Mouse (Mus musculus) liver, adult (tissue): ENCODE data around the gene Glb1l.

ENCODE experiments used
- GATA4 ChIP-seq: IDR thresholded peaks from 2 replicates; pipeline ENCODE4 v1.6.1; 2014; ENCODE audit warnings: mild to moderate bottlenecking, low read length; ENCODE audit not compliant: insufficient replicate concordance

The Glb1l gene

DNA sequence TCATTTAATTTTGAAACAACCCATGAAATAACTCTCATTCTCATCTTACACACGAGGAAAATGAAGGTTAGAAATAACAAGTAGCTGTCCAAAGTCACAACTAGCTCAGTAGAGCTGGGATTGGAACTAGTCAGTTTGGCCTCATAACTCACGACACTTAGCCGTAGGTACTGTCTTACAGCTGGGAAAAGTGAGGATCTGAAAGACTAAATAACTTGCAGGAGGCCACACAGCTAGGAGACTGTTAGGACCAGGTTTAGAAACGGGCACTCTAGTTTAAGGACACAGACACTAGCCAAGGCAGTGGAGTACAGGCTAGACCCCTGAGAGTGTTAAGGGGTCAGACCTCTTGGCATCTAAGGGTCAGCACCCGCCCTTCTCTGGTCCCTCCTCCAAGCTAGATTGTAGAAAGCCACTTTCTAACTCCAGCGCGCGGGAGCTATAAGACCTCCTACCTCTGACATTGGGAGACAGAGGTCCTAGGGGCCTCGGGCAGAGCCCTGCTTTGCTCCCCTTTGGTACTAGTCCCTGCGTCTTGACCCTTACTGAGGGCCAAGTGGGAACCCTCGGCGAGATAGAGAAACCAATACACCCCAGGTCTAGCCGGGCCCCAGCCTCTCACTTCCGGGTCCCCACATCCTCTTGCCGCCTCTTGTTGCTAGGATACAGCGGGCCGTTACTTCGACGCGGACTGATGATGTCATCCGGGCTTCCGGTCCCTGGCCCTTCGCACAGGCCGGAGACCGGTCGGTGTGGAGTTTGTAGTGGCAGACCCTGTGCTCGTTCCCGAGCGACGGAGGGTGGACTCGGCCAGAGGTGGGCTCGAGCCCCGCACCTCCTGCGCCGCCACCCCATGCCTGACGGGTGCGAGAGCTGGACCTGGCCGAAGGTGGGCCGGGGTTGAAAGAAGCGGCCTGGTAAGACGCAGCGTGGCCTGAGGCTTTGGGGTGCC is at the start of gene Glb1l, which contains the start of gene Stk16:
Glb1l (minus strand) TSS at position 678 of the 952 bp plus-strand sequence.
Stk16 (plus strand) TSS at position 703 of the 952 bp plus-strand sequence.
- no peak; the same call in 1 of the 2 replicates for TF ChIP-seq GATA4

DNA sequence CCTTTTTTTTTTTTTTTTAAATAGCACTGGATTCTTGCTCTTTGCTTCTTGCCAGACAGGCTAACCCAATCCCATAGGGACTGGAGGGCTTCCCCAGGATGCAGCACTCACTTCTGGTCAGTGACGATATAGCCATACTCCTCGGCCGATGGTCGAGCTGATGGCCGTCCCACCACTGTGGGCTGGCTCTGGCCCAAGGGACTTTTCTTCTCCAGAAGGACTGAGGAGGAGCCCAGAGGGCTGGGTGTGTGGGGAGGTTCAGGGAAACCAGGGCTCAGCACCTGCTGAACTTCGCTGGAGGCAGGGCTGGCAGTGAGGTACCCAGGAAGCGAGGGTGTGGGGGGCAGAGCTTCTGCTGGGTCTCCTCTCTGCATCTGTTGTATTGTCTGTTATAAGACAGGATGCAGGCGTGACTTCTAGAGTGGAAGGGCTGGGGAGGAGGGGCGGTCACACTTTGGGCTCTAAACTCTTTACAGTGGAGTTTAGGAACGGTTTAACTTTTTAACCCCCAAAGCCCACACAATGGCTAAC is 45.0 kb upstream of the Glb1l start:
- TF ChIP-seq GATA4 = no peak

DNA sequence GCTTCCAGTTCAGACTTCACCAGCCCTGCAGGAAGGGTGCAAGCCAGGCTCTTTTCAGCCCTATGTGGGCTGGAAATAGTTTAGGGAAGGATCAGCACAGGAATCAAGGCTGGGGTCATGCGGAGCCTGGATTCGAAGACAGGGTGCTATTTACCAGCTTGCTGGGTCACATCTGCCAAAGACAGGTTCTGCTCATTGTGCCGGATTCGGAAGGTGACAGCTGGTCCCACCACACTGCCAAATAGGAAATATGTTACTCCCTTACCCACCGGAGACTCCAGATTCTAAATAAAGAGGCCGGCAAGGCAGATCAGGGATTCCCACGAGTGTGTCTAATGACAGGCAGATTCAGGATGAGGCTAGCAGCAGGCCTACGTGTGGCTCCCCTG is 44.0 kb upstream of the Glb1l start:
- no peak for TF ChIP-seq GATA4

DNA sequence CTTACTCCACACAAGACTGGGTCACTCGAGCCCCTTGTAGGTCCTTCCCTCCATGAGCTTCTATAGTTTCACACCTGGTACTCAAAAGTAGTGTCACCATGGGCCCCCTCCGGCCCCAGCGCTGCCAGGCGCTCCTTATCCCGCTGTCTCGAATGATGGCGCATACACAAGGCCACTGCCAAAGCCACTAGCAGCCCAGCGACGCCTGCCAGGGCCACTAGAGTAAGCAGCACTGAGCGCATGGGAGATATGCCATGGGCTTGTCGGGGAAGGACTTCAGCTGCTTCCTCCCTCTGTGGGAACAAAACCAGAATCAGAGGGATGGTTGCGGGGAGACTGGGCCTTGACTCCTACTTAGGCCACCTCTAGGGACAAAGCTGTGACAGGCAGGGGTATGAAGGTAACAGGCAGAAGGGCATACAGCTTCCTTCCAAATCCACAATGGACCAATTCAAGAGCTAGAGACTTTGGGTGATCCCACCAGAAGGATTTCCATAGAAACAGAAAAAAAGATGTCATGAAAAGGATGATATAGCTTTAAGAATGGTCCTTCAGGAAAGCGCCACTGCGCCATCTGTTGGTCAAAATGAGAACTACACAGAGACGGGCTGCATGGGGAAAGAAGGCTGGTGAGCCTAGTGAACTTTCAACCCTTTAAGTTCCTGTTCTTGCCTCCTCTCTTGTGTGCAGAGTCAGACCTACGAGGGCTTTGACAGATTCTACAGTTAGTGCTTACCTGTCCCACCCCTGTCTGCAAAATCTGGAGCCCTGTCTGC is 43.4 kb upstream of the Glb1l start:
- TF ChIP-seq GATA4 = no peak

DNA sequence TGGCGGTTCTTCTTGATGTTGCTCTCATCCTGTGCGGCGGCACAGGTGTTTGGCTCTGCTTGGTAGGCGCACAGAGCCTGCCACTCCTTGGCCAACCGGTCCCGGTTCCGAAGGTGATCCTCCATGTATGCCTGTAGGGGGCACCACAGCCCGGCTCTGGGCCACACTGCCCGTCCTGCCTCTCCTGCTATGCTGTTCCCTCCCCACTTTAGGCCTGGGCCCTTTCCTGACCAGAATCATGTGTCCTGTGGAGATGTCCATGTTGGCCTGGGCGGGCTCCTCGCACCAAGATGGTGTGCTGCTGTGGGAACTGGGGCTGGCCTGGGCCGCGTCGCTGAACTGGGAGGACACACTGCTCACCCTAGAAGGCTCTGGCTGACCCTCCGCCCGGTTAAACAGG is 42.4 kb upstream of the Glb1l start:
- no peak for TF ChIP-seq GATA4

DNA sequence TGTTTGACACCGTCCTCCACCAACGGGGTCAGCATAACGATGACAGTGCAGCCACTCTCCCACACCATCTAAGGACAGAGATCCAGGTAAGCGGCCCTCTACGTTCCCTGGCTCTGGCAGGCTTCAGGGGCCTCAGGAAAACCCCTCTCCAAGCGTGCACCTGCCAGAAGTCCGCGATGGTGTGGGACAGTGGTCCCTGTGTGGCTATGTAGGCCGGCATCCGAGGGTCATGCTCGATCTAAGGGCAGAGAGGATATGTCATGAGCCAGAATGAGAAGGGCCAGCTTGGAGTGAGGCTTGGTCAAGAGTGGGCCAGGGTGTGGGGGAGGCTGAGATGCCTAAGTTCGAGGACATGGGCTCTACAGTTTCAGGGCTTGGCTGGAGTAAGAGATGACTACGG is 41.7 kb upstream of the Glb1l start:
- TF ChIP-seq GATA4 = no peak

DNA sequence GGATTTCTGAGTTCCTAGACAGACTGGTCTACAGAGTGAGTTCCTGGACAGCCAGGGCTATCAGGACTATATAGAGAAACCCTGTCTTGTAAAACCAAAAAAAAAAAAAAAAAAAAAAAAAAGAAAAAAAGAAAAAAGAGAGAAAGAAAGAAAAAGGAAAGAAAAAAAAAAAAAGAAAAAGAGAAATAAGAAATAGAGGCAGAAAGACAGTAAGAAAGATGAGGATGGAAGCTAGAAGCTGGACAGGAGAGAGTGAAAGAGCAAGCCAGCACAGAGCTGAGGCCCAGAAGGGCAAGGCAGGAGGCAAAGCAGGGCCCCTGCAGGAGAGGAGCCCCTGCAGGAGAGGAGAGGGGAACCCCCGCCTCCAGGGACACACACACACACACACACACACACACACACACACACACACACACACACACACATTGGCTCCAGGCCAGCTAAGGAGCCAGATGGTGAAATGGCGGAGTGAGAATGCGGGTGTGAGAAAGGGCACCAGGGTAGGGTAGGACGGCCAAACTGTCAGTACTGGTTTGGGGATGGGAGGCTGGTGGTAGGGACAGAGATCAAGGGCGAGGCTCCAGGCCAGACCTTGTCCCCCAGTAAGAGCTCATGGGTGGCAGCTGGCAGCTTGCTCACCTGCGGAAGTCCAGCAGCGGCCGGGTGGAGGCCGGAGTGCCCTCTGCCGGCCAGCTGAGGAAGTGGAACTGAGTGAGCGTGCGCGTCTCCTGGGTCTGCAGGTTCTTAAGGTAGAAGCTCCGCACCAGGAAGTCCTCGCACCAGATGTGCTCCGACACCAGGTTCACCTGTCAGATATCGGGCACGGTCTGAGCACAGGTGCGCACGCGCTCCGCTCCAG is 40.7 kb upstream of the Glb1l start:
- no peak for TF ChIP-seq GATA4

DNA sequence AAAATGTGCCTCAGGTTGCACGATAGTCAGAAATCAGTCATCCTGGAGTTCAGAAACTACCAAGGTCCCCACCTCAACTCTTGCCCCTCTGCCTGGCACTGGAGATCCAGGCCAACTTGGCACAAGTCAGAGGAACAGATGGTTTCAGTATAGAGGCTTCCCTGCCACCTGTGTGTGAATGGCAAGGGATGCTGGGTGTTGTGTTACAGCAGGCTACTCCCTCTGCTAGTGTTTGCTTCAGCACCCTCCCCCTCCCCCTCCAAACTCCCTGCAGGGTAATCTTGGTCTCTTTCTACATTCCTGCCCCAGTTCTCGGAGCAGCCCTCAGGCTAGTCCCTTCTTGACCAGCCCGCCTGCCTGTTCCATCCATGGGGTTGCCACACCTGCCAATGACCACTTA is 39.9 kb upstream of the Glb1l start:
- TF ChIP-seq GATA4 = no peak

DNA sequence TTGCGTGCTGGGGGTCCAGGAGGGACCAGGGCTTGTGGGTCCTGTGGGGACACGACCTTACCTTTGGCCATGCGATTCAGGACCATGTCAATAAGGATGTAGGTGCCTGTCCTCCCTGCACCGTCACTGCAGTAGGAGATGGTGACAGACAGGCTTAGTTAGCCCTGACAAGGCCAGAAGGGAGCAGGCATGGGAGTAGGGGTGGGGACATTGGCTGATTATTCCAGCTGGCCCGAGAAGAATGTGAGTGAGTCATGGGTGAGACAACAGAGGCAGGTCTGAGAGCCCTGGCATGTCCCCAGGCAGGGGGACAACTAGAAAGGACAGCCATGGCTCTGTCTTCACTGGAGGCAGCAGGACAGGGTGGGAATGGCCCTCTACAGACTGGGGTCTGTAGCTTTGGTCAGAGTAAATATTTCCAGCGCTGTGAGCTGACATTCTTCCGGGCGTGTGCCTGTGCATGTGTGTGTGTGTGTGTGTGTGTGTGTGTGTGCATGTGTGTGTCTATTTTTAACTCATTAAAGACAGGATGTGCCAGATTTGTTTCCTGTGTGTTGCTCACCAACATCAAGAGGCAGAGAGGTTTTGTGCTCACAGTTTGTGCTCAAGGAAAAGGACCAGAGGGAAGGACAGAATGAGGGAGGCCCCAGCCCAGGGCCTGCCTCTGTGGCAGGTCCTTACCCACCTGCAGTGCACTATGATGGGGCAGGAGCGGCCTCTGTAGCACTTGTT is 37.6 kb upstream of the Glb1l start:
- no peak for TF ChIP-seq GATA4

DNA sequence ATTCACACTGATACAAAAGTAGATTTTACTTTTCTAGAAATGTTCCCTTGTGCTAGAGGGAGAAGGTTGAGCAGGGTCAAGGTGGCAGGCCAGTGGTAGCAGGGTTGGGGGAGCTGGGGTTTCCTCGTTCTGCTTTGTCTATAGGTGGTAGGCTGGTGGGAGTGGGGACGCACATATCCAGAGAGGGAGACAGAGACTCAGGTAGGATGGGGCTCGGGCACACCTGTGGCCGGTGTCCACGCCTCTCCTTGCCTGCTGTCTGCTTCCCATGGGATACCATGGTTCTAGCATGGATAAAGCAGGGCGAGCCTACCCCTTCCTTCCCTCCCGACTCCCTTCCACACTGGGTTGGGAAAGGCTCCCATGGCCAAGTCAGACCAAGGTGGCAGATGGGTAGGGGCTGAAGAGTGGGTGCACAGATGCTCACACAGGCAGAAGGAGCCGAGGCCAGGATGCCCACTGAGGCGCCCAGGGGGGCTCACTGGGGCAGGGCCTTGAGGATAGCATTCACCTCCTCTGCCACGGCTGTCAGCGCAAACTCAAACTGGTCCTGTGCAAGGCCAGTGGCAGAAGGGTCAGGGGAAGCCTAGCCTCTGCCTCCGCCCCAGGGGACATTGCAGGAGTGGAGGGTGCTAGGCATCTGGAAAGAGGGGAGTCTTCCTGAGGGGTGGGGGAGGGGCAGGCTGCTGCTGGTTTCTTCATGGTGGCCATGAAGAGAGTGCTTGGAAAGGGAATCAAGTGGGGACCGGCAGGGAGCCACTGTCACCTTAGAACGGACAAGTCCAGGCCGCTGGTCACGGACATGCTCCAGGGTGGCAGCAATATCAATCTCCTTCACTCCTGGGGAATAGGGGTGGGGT is 36.7 kb upstream of the Glb1l start:
- TF ChIP-seq GATA4 = no peak

DNA sequence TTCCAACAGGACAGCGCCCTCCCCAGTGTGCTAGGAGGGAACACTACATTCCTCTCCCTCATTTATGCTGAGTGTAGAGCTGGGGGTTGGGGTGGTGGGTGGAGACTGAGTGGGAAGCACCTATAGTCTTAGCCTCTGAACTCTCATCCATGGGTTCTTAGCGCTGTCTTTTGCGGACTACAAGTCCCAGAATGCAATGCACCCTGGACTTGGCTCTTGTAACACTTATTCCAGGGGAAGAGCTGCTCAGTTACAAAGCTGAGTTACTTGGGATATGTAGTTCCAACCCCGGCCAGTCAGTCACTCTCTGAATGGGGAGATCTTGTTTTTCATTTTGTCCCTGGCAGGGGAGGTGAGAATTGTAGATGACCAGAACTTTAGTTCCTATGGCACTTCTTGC is 34.2 kb upstream of the Glb1l start:
- TF ChIP-seq GATA4 = no peak

DNA sequence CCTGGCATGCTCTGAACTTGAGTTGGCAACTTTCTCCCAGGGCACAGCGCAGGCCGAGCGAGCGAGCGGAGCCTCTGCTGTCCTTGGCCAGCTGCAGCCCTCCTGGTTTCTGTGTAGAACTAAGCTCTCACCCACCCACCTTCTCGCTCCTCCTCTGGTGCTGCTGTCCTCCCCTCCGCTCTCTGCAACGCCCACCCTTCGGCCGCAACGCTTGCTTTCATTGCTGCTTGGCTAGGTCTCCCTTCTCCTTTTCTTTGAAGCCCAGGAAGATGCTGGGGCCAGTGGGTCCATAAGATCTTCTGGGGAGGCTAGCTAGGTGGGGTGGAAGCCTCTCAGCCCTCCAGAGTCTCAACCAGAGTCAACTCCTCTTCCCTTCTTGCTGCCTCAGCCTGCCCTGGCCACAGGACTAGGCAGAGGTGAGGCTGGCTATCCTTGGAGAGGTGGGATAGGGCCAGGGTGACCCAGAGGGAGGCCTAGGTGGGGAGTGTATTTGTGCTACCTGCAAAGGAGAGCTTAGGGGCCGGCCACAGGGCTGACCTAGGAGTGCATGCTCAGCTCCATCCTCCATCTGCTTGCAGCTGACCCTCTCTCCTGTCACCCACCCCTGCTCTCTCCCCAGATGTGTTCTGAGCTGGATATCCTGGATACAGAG is 33.7 kb upstream of the Glb1l start:
- TF ChIP-seq GATA4 = no peak

DNA sequence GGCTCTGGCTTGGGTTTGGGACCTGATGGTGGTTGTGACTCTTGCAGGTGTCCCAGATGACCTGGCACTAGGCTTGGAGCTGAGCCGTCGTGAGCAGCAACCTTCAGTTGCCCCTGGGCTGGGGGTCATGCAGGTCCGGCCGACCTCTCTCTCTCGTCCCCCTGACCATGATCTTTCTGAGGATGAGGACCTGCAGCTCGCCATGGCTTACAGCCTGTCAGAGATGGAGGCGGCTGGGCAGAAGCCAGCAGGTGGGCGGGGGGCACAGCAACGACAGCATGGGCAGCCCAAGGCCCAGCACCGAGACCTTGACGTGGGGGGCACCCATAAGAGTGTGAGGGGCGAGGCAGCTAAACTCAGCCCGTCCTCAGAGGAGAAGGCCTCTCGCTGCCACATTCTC is 32.8 kb upstream of the Glb1l start:
- no peak for TF ChIP-seq GATA4
